Mouse (Mus musculus): ENCODE measurements around the gene Rasgef1a. TPM values are rescaled to one million over a fixed set of nuclear protein-coding genes. Genes with fewer than 3 reads are reported as not detected.

Gene Rasgef1a
- total RNA-seq, 1 experiment: 0.94 TPM

- no peak for DNase-seq (ENCODE audit: low read depth, low spot score)
- in situ Hi-C loops (cut with MboI; ENCODE audit: low sequenced_read_pairs in 2 of 2, unreplicated experiment in 2 of 2): no loop called here
- Histone ChIP-seq H3K36me3 (ENCODE audit: control insufficient read depth, insufficient read depth, low read length, poor library complexity, severe bottlenecking) (no peaks in the 10 kb centered on the region), H3K27ac (ENCODE audit: insufficient read depth, low read depth, low read length, poor library complexity, severe bottlenecking) (no peak overlapping the region), H3K4me3 (ENCODE audit: insufficient read depth in 1 of 2, low read depth in 1 of 2, low read length in 2 of 2, poor library complexity in 1 of 2, severe bottlenecking in 1 of 2) (no peak overlapping the region), H3K9ac (ENCODE audit: insufficient read depth, low read depth, low read length, poor library complexity, severe bottlenecking) (no peak overlapping the region), H3K4me1 (ENCODE audit: control insufficient read depth in 2 of 2, insufficient read depth in 2 of 2, low read length in 2 of 2, poor library complexity in 1 of 2) (peaks cover 0 to 5% of the 10 kb centered on the region in 2 experiments; a peak in 2 of 4 replicates), H3K9me3 (ENCODE audit: control insufficient read depth, insufficient read depth, low read depth, low read length) (no peaks in the 10 kb centered on the region)
- TF ChIP-seq HCFC1 (IDR thresholded peaks at IDR 0.05; ENCODE audit: borderline replicate concordance, insufficient read depth, low read length) (no peak), MAFK (IDR thresholded peaks at IDR 0.05; ENCODE audit: insufficient read depth, low read depth, low read length) (no peak), ZC3H11A (IDR thresholded peaks at IDR 0.05; ENCODE audit: borderline replicate concordance, low read depth, low read length) (no peak), ZNF384 (IDR thresholded peaks at IDR 0.05; ENCODE audit: low read depth, low read length) (no peak), CHD2 (IDR thresholded peaks at IDR 0.05; ENCODE audit: low read depth, low read length) (no peak)
These were observed 50.0 kb downstream of the Rasgef1a start for GRCm38 (mm10) chr6:118061266-118061665.

- TF ChIP-seq ZNF384 (IDR thresholded peaks at IDR 0.05; ENCODE audit: low read depth, low read length) (no peak), ZC3H11A (IDR thresholded peaks at IDR 0.05; ENCODE audit: borderline replicate concordance, low read depth, low read length) (no peak), CHD2 (IDR thresholded peaks at IDR 0.05; ENCODE audit: low read depth, low read length) (no peak), MAFK (IDR thresholded peaks at IDR 0.05; ENCODE audit: insufficient read depth, low read depth, low read length) (no peak), HCFC1 (IDR thresholded peaks at IDR 0.05; ENCODE audit: borderline replicate concordance, insufficient read depth, low read length) (no peak)
- H3K36me3 ChIP-seq (ENCODE audit: control insufficient read depth, insufficient read depth, low read length, poor library complexity, severe bottlenecking): no peaks in the 10 kb centered on the region
- no peak overlapping the region for H3K4me3 ChIP-seq (ENCODE audit: insufficient read depth in 1 of 2, low read depth in 1 of 2, low read length in 2 of 2, poor library complexity in 1 of 2, severe bottlenecking in 1 of 2)
- no peaks in the 10 kb centered on the region for H3K9me3 ChIP-seq (ENCODE audit: control insufficient read depth, insufficient read depth, low read depth, low read length)
- peaks cover 0 to 10% of the 10 kb centered on the region in 2 experiments; a peak in 2 of 4 replicates for H3K4me1 ChIP-seq (ENCODE audit: control insufficient read depth in 2 of 2, insufficient read depth in 2 of 2, low read length in 2 of 2, poor library complexity in 1 of 2)
- DNase-seq (ENCODE audit: low read depth, low spot score): no peak
- in situ Hi-C loops (cut with MboI; ENCODE audit: low sequenced_read_pairs in 2 of 2, unreplicated experiment in 2 of 2): no loop called here
- no peak overlapping the region for H3K27ac ChIP-seq (ENCODE audit: insufficient read depth, low read depth, low read length, poor library complexity, severe bottlenecking)
- no peak overlapping the region for H3K9ac ChIP-seq (ENCODE audit: insufficient read depth, low read depth, low read length, poor library complexity, severe bottlenecking)
These were observed 52.0 kb downstream of the Rasgef1a start for GRCm38 (mm10) chr6:118063266-118063665.

GRCm38 (mm10) chr6:118064968-118065530 is 53.8 kb downstream of the Rasgef1a start:
- Histone ChIP-seq H3K4me3 (ENCODE audit: insufficient read depth in 1 of 2, low read depth in 1 of 2, low read length in 2 of 2, poor library complexity in 1 of 2, severe bottlenecking in 1 of 2) (peak overlapping the region in 1 of 2 experiments; percentile 67; a peak in 2 of 4 replicates), H3K36me3 (ENCODE audit: control insufficient read depth, insufficient read depth, low read length, poor library complexity, severe bottlenecking) (no peaks in the 10 kb centered on the region), H3K4me1 (ENCODE audit: control insufficient read depth in 2 of 2, insufficient read depth in 2 of 2, low read length in 2 of 2, poor library complexity in 1 of 2) (peaks cover 0 to 10% of the 10 kb centered on the region in 2 experiments; a peak in 2 of 4 replicates), H3K9me3 (ENCODE audit: control insufficient read depth, insufficient read depth, low read depth, low read length) (no peaks in the 10 kb centered on the region), H3K9ac (ENCODE audit: insufficient read depth, low read depth, low read length, poor library complexity, severe bottlenecking) (no peak overlapping the region), H3K27ac (ENCODE audit: insufficient read depth, low read depth, low read length, poor library complexity, severe bottlenecking) (peak overlapping the region; percentile 24; the same call in 1 of the 2 replicates)
- in situ Hi-C loops (cut with MboI; ENCODE audit: low sequenced_read_pairs in 2 of 2, unreplicated experiment in 2 of 2): no loop called here
- TF ChIP-seq MAFK (IDR thresholded peaks at IDR 0.05; ENCODE audit: insufficient read depth, low read depth, low read length) (no peak), ZC3H11A (IDR thresholded peaks at IDR 0.05; ENCODE audit: borderline replicate concordance, low read depth, low read length) (peak; percentile 12; the same call in 1 of the 2 replicates), ZNF384 (IDR thresholded peaks at IDR 0.05; ENCODE audit: low read depth, low read length) (no peak), CHD2 (IDR thresholded peaks at IDR 0.05; ENCODE audit: low read depth, low read length) (no peak), HCFC1 (IDR thresholded peaks at IDR 0.05; ENCODE audit: borderline replicate concordance, insufficient read depth, low read length) (no peak)
- DNase-seq (ENCODE audit: low read depth, low spot score): peak; percentile 59

GRCm38 (mm10) chr6:118065837-118066198 is 54.6 kb downstream of the Rasgef1a start:
- peaks cover 0 to 10% of the 10 kb centered on the region in 2 experiments; a peak in 2 of 4 replicates for H3K4me1 ChIP-seq (ENCODE audit: control insufficient read depth in 2 of 2, insufficient read depth in 2 of 2, low read length in 2 of 2, poor library complexity in 1 of 2)
- peak overlapping the region; percentile 6; the same call in 1 of the 2 replicates for H3K9ac ChIP-seq (ENCODE audit: insufficient read depth, low read depth, low read length, poor library complexity, severe bottlenecking)
- in situ Hi-C loops (cut with MboI; ENCODE audit: low sequenced_read_pairs in 2 of 2, unreplicated experiment in 2 of 2): no loop called here
- no peak for TF ChIP-seq MAFK (IDR thresholded peaks at IDR 0.05; ENCODE audit: insufficient read depth, low read depth, low read length)
- TF ChIP-seq HCFC1 (IDR thresholded peaks at IDR 0.05; ENCODE audit: borderline replicate concordance, insufficient read depth, low read length): no peak
- no peak for DNase-seq (ENCODE audit: low read depth, low spot score)
- no peaks in the 10 kb centered on the region for H3K9me3 ChIP-seq (ENCODE audit: control insufficient read depth, insufficient read depth, low read depth, low read length)
- peak overlapping the region; percentile 24; the same call in 1 of the 2 replicates for H3K27ac ChIP-seq (ENCODE audit: insufficient read depth, low read depth, low read length, poor library complexity, severe bottlenecking)
- peak overlapping the region; percentile 64 to 67 for H3K4me3 ChIP-seq (ENCODE audit: insufficient read depth in 1 of 2, low read depth in 1 of 2, low read length in 2 of 2, poor library complexity in 1 of 2, severe bottlenecking in 1 of 2)
- no peaks in the 10 kb centered on the region for H3K36me3 ChIP-seq (ENCODE audit: control insufficient read depth, insufficient read depth, low read length, poor library complexity, severe bottlenecking)

Data from ES-E14 (cell line).